Mouse (Mus musculus): ENCODE data around the gene Lrp5.

GRCm38 (mm10) chr19:3575276-3575631 lies 111.1 kb downstream of the Lrp5 start:
- TF ChIP-seq CTCF (IDR thresholded peaks at IDR 0.05; ENCODE audit: low read depth) (no peak), EP300 (IDR thresholded peaks at IDR 0.05; ENCODE audit: low read depth) (no peak)
